Mouse (Mus musculus) left cerebral cortex, adult 11 months (tissue): ENCODE results near the gene Ezh1.

Source experiments
- DNase-seq: peaks from one replicate; pipeline ENCODE4 v3.0.0; 2022; ENCODE audit warnings: low spot score

Gene Ezh1

DNA sequence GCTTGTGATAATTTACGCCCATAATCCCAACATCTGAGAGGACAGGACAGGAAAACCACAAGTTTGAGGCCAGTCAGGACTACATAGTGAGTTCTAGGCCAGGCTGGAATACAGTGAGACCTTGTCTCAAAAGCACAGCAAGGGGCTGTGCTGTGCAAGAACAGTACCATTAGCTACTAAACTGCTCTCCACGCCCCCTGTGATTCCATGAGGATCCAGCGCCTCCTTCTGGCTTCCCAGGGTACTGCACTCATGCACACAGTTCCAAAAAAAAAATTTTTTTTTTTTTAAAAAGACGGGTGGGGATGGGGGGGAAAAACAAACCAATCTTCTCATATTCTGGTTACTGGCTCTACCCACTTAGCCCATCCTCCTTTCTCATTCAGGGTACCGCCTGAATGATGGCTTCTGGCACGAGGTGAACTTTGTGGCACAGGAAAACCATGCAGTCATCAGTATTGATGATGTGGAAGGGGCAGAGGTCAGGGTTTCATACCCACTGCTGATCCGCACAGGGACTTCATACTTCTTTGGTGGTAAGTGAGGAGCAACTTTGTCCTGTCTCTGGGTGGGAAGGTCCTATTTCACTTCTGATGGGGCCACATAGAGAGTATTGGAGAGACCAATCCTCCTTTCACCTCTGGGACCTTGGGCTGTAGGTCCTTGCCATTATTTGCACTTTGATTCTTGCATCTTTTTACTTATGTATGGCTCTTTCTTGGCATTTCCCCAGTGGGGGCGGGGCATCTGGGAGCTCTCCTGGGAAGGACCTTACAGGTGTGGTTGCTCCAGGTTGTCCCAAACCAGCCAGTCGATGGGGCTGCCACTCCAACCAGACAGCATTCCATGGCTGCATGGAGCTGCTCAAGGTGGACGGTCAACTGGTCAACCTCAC, 45.2 kb downstream of the Ezh1 start:
- no peak for DNase-seq

- DNase-seq: no peak
Observed at GRCm38 (mm10) chr11:101180261-101180660, 46.0 kb downstream of the Ezh1 start.

DNA sequence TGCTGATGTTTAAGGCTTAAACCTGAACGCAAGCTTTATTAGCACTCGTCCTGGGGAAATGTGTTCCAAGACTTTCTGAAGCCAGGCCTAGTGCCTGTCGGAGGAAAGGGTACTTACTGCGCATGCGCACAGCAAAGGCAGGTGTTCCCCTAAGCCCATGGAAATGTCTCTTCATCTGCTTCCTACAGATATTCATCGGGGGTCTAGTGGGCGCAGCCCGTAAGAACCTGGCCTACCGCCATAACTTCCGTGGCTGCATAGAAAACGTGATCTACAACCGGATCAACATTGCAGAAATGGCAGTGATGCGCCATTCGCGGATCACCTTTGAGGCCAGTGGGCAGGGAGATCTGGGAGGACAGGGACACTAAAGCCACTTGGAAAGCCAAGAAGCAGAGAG, 47.0 kb downstream of the Ezh1 start:
- no peak for DNase-seq

GRCm38 (mm10) chr11:101178061-101179058, 47.9 kb downstream of the Ezh1 start:
- DNase-seq: no peak

DNA sequence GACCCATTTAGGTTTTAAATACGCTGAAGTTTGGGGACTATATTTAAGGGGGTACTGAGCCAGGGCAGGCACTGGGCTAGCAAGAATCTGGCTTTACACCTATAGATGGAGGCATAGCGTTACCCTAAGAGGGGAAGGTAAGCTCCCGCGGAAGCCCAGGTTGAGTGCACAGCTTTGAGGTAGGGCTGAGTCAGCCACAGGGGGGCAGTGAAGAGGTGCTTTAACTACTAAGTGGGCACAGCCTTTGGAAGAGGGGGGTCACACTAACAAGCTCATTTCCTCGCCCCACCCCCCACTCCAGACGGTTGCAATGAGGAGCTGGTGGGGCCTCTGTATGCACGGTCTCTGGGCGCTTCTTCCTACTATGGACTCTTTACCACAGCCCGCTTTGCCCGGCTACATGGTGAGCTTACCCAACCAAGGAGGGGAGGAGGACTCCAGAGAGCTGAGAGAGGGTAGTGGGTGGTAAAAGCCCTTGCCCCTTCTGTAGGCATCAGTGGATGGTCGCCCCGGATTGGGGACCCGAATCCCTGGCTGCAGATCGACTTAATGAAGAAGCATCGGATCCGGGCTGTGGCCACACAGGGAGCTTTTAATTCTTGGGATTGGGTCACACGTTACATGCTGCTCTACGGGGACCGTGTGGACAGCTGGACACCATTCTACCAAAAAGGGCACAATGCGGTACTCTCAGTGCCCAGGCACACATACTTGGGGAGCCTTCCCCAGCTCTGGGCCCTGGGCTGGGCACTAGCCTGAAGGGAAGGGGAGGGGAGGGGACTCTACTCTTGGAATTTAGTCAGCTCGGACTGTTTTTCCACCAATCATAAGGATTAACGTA, 49.1 kb downstream of the Ezh1 start:
- peak; percentile 68 for DNase-seq

DNA sequence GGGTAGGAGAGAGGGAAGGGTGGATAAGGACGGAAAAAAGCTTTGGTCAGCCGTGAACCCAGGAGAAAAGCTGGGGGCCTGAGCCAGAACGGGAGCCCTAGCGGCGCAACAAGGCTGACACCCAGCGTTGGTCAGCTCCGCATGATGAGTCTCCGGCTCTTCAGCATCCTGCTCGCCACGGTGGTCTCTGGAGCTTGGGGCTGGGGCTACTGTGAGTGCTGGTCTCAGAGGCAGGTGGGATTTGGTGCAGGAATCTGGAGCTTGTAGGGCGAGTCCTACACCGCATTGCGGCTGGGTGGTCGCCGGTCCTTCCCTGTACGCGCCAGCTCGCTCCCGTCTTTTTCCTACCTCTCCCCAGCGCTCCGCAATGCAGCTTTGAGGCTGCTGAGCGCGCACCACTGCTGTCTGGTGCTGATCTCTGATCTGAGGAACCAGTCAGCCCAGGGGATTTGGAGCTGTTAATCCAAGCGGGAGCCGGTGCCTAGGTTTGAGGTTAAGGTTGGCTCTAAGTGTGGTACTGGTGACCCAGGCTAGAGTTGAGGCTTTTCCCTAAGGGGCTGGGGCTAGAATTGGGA, 50.1 kb downstream of the Ezh1 start:
- no peak for DNase-seq

DNA sequence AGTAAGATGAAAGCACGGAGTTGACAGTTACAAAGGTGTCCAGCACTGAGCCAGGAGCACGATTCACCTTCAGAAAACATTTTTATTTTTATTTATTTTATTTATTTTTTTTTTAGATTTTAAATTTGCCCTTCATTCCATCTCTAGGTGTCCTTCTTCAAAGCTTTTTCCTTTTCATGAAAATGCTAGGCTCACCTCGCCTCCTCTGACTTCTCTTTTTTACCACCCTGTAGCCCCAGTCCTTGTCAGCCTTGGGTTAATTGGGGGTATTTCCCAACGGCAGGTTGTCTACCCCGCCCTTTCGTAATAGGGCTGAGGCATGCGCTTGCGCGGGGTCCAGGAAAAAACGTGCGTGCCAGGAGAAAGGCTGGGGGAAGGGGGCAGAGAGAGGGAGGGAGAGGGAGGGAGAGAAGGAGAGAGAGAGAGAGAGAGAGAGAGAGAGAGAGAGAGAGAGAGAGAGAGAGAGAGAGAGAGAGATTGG, 50.6 kb downstream of the Ezh1 start:
- DNase-seq: no peak

GRCm38 (mm10) chr11:101174851-101175628, 51.2 kb downstream of the Ezh1 start, which contains the start of gene Ccr10:
Gene Ccr10 (minus strand): TSS chr11:101175443.
- no peak for DNase-seq

DNA sequence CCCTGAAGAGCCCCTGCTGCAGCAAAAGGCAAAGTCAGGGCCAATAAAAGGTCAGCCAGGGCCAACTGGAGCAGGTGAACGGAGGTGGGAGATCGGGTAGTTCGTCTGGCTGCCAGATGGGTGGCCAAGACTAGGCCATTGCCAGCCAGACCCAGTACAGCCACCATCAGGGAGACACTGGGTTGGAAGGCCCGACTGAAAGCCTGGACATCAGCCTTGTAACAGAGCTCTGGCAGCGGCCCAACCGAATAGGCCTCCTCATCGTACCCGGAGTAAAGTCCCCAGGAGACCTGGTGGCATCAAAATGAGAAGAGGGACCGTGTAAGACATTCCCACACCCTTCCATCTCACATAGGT, 51.9 kb downstream of the Ezh1 start:
- DNase-seq: no peak

- DNase-seq: no peak
Observed at GRCm38 (mm10) chr11:101173631-101174388, 52.5 kb downstream of the Ezh1 start.

DNA sequence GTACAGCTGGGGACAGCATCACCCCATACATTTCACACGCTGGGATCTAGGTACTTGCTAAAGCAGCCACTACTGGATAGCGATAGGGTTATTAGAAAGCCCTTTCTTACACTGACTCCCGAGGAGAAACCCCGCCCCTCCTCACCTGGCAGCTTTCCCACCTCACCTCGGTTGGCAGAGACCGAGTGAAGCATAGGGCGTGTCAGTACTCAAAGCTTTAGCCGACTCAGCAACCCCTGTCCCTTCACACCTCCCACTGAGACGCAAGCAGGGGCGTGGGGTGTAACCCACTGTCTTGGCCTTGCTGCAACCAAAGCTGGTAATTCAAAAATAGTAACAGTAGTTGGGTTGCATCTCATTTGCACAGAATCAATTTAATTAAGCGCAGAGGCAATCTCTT, 53.2 kb downstream of the Ezh1 start:
- DNase-seq: no peak

GRCm38 (mm10) chr11:101172434-101172815, 53.8 kb downstream of the Ezh1 start:
- no peak for DNase-seq

DNA sequence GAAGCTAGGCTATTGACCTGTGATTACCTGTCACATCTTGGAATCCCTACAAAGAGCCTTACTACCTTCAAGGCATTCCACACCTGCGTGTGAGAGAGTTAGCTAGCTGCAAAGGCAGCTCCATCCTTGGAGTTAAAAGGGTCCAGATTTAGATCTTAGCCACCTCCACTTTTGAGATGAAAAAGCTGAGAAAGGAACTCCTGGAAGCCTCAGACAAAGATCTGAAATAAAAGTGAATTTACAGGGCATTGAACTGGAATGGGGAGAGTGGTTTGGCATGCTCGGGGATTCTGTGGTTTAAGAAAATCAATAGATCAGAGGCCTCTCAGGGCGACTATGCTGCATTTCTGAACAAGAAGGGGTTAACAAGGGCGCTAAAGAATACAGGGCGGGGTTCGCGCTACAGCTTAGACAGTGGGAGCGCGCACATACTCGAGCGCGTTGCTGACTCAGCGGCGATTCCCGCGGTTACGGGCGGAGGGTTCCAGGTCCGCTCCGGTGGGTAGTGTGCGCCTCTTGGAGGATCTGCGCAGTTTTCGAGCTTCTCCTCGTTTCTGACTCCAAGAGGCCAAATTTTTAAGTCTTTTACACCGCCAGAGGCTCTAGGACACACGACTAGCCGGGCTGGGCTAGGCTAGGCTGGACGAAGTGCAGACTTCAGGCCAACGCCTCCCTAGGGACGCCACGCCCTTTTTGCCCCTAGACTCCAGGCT, 54.4 kb downstream of the Ezh1 start:
- DNase-seq: peak; percentile 73

GRCm38 (mm10) chr11:101170811-101171610, 55.3 kb downstream of the Ezh1 start, which contains the start of gene Plekhh3:
Gene Plekhh3 (minus strand): TSS chr11:101171351.
- peak; percentile 97 for DNase-seq

GRCm38 (mm10) chr11:101170354-101170810, 55.9 kb downstream of the Ezh1 start, which contains the start of gene Cntnap1:
Gene Cntnap1 (plus strand): TSS chr11:101170523.
- DNase-seq: no peak

- no peak for DNase-seq
Observed at GRCm38 (mm10) chr11:101169301-101170107, 56.8 kb downstream of the Ezh1 start.
